Mouse (Mus musculus) liver, embryonic 16.5 days (tissue): Measurements from ENCODE around the gene Acaca. TPM values are rescaled to one million over a fixed set of nuclear protein-coding genes. Genes with fewer than 3 reads are reported as not detected.

Experiments used
- ATAC-seq: fragments of 200-750 bp; cut with Nextera tagmentation; 2 replicates; pipeline ENCODE4 v1.8.0; 2017; ENCODE audit warnings: low read depth, mild to moderate bottlenecking, moderate number of reproducible peaks, moderate library complexity
- H3K27ac ChIP-seq: fragments of 300-500 bp; sonication (generic); 2 replicates; pipeline ENCODE4 v1.5.1; 2014; ENCODE audit warnings: mild to moderate bottlenecking, low read length
- H3K27me3 ChIP-seq: fragments of 300-500 bp; sonication (generic); 2 replicates; pipeline ENCODE4 v1.6.1; 2014; ENCODE audit warnings: low read depth, low read length, mixed read lengths; ENCODE audit not compliant: control insufficient read depth, insufficient read depth
- H3K36me3 ChIP-seq: fragments of 300-500 bp; sonication (generic); 2 replicates; pipeline ENCODE4 v1.6.1; 2014; ENCODE audit warnings: mild to moderate bottlenecking; ENCODE audit not compliant: control insufficient read depth, insufficient read depth
- H3K4me1 ChIP-seq: fragments of 300-500 bp; sonication (generic); 2 replicates; pipeline ENCODE4 v1.6.1; 2014; ENCODE audit warnings: low read depth, low read length, mixed read lengths; ENCODE audit not compliant: control insufficient read depth
- H3K4me2 ChIP-seq: fragments of 300-500 bp; sonication (generic); 2 replicates; pipeline ENCODE4 v1.6.1; 2014; ENCODE audit warnings: low read depth, low read length, mixed read lengths
- H3K4me3 ChIP-seq: fragments of 300-500 bp; sonication (generic); 2 replicates; pipeline ENCODE4 v1.5.1; 2014; ENCODE audit warnings: low read depth, mild to moderate bottlenecking, low read length
- H3K9ac ChIP-seq: fragments of 300-500 bp; sonication (generic); 2 replicates; pipeline ENCODE4 v1.6.1; 2014; ENCODE audit warnings: low read depth, low read length
- H3K9me3 ChIP-seq: fragments of 300-500 bp; sonication (generic); replicated peaks from 2 replicates; pipeline ENCODE4 v1.6.1; 2016; ENCODE audit warnings: low read length; ENCODE audit not compliant: control insufficient read depth
- WGBS: fragments of 180-500 bp; shearing (Covaris S2); extraction: QIAGEN DNeasy Blood & Tissue Kit; methylation state at CpG from one replicate; pipeline ENCODE4 v1.1.7; 2014; ENCODE audit not compliant: insufficient replicate concordance; 5-methylcytosine and 5-hydroxymethylcytosine counted together
- polyA plus RNA-seq: library from polyadenylated mRNA; unstranded; fragments of >200 nt; fragmentation: Nextera tagmentation; extraction: Ambion mirVana; gene quantifications from 2 replicates; pipeline ENCODE4 v1.2.1, GENCODE M21; 2015

Gene Acaca
- polyA plus RNA-seq, 1 experiment from 2014 or later: 6.7 TPM

GRCm38 (mm10) chr11:84410383-84410782 is 280.9 kb downstream of the Acaca start:
- WGBS: 56% methylated on average over 4 of the region's 4 CpGs
- Histone ChIP-seq H3K27me3 (no peaks in the 10 kb centered on the region), H3K27ac (no peak overlapping the region), H3K36me3 (no peaks in the 10 kb centered on the region), H3K4me3 (no peak overlapping the region), H3K9ac (no peak overlapping the region), H3K9me3 (peaks cover 4% of the 10 kb centered on the region; the same call in 1 of the 2 replicates), H3K4me1 (peaks cover 41% of the 10 kb centered on the region), H3K4me2 (no peak overlapping the region)
- ATAC-seq: no peak

GRCm38 (mm10) chr11:84410879-84411641 is 281.6 kb downstream of the Acaca start:
- Histone ChIP-seq H3K4me3 (no peak overlapping the region), H3K9ac (peak overlapping the region; percentile 20; the same call in 1 of the 2 replicates), H3K27ac (peak overlapping the region; percentile 22; the same call in 1 of the 2 replicates), H3K9me3 (peaks cover 4% of the 10 kb centered on the region; the same call in 1 of the 2 replicates), H3K36me3 (no peaks in the 10 kb centered on the region), H3K4me1 (peaks cover 45% of the 10 kb centered on the region), H3K4me2 (peak overlapping the region; percentile 22), H3K27me3 (no peaks in the 10 kb centered on the region)
- 44% methylated on average over 7 of the region's 7 CpGs for WGBS
- peak; percentile 52 for ATAC-seq

- Histone ChIP-seq H3K36me3 (no peaks in the 10 kb centered on the region), H3K4me3 (no peak overlapping the region), H3K4me1 (peaks cover 45% of the 10 kb centered on the region), H3K4me2 (peak overlapping the region; percentile 22), H3K27me3 (no peaks in the 10 kb centered on the region), H3K9me3 (peaks cover 4% of the 10 kb centered on the region; the same call in 1 of the 2 replicates), H3K27ac (peak overlapping the region; percentile 22; the same call in 1 of the 2 replicates), H3K9ac (peak overlapping the region; percentile 20; the same call in 1 of the 2 replicates)
- 37% methylated on average over 7 of the region's 7 CpGs for WGBS
- ATAC-seq: peak; percentile 47
Measured at GRCm38 (mm10) chr11:84411642-84412018, 282.2 kb downstream of the Acaca start.

- H3K36me3 ChIP-seq: no peaks in the 10 kb centered on the region
- no peaks in the 10 kb centered on the region for H3K27me3 ChIP-seq
- peak overlapping the region; percentile 63 for H3K27ac ChIP-seq
- peak overlapping the region; percentile 19; the same call in 1 of the 2 replicates for H3K4me2 ChIP-seq
- WGBS: 70% methylated on average over 12 of the region's 12 CpGs
- peaks cover 45% of the 10 kb centered on the region for H3K4me1 ChIP-seq
- ATAC-seq: no peak
- H3K4me3 ChIP-seq: no peak overlapping the region
- peak overlapping the region; percentile 38; the same call in 1 of the 2 replicates for H3K9ac ChIP-seq
- no peaks in the 10 kb centered on the region for H3K9me3 ChIP-seq
Measured at GRCm38 (mm10) chr11:84412201-84412934, 282.9 kb downstream of the Acaca start.

- Histone ChIP-seq H3K36me3 (no peaks in the 10 kb centered on the region), H3K9ac (no peak overlapping the region; the same call in none of the 2 replicates), H3K27ac (peak overlapping the region; percentile 63), H3K9me3 (no peaks in the 10 kb centered on the region), H3K4me2 (peak overlapping the region; percentile 10; the same call in 1 of the 2 replicates), H3K27me3 (no peaks in the 10 kb centered on the region), H3K4me1 (peaks cover 45% of the 10 kb centered on the region), H3K4me3 (no peak overlapping the region)
- ATAC-seq: peak; percentile 85
- 22% methylated on average over 6 of the region's 6 CpGs for WGBS
Measured at GRCm38 (mm10) chr11:84413111-84413510, 283.6 kb downstream of the Acaca start.

GRCm38 (mm10) chr11:84420779-84421178 is 291.3 kb downstream of the Acaca start:
- Histone ChIP-seq H3K9ac (no peak overlapping the region), H3K4me1 (no peaks in the 10 kb centered on the region), H3K27ac (no peak overlapping the region), H3K4me2 (no peak overlapping the region), H3K27me3 (no peaks in the 10 kb centered on the region), H3K36me3 (no peaks in the 10 kb centered on the region), H3K4me3 (no peak overlapping the region), H3K9me3 (no peaks in the 10 kb centered on the region)
- WGBS: 80% methylated on average over 6 of the region's 6 CpGs
- no peak for ATAC-seq

- Histone ChIP-seq H3K4me3 (no peak overlapping the region), H3K4me1 (no peaks in the 10 kb centered on the region), H3K9me3 (no peaks in the 10 kb centered on the region), H3K36me3 (no peaks in the 10 kb centered on the region), H3K27me3 (no peaks in the 10 kb centered on the region), H3K9ac (no peak overlapping the region), H3K4me2 (no peak overlapping the region), H3K27ac (no peak overlapping the region)
- WGBS: 70% methylated on average over 13 of the region's 13 CpGs
- ATAC-seq: no peak
Measured at GRCm38 (mm10) chr11:84425736-84426632, 296.5 kb downstream of the Acaca start.

- Histone ChIP-seq H3K27me3 (no peaks in the 10 kb centered on the region), H3K9ac (no peak overlapping the region), H3K9me3 (no peaks in the 10 kb centered on the region), H3K4me1 (no peaks in the 10 kb centered on the region), H3K4me3 (no peak overlapping the region), H3K4me2 (no peak overlapping the region), H3K27ac (no peak overlapping the region), H3K36me3 (no peaks in the 10 kb centered on the region)
- WGBS: 78% methylated on average over 5 of the region's 5 CpGs
- no peak for ATAC-seq
Measured at GRCm38 (mm10) chr11:84426633-84426998, 297.1 kb downstream of the Acaca start.
